Mouse (Mus musculus) hindbrain, postnatal 0 days (tissue): ENCODE measurements around the gene Dtnbp1. TPM values are rescaled to one million over a fixed set of nuclear protein-coding genes. Genes with fewer than 3 reads are reported as not detected.
A peak's percentile ranks its signal among the peaks of the same experiment; 100 is the strongest.

Experiments
- ATAC-seq: fragments of 200-750 bp; cut with Nextera tagmentation; 2 replicates; pipeline ENCODE4 v1.8.0; 2017; ENCODE audit warnings: mild to moderate bottlenecking, moderate TSS enrichment, moderate library complexity
- DNase-seq: peaks from one replicate; pipeline ENCODE4 v3.0.0-alpha.2; 2015; ENCODE audit warnings: low spot score
- H3K27ac ChIP-seq: fragments of 300-500 bp; sonication (generic); 2 replicates; pipeline ENCODE4 v1.5.1; 2014; ENCODE audit warnings: mild to moderate bottlenecking
- H3K27me3 ChIP-seq: fragments of 300-500 bp; sonication (generic); 2 replicates; pipeline ENCODE4 v1.6.1; 2014; ENCODE audit warnings: low read length, mixed read lengths; ENCODE audit not compliant: insufficient read depth
- H3K36me3 ChIP-seq: fragments of 300-500 bp; sonication (generic); 2 replicates; pipeline ENCODE4 v1.6.1; 2014; ENCODE audit warnings: low read length, mixed read lengths; ENCODE audit not compliant: insufficient read depth
- H3K4me1 ChIP-seq: fragments of 300-500 bp; sonication (generic); 2 replicates; pipeline ENCODE4 v1.6.1; 2014; ENCODE audit warnings: antibody characterized with exemption, low read length, mixed read lengths; ENCODE audit not compliant: insufficient read depth
- H3K4me2 ChIP-seq: fragments of 300-500 bp; sonication (generic); 2 replicates; pipeline ENCODE4 v1.6.1; 2014; ENCODE audit warnings: low read depth, mild to moderate bottlenecking, low read length, moderate library complexity, mixed read lengths
- H3K4me3 ChIP-seq: fragments of 300-500 bp; sonication (generic); 2 replicates; pipeline ENCODE4 v1.5.1; 2014; ENCODE audit warnings: low read length
- H3K9ac ChIP-seq: fragments of 300-500 bp; sonication (generic); replicated peaks from 2 replicates; pipeline ENCODE4 v1.6.1; 2014; ENCODE audit warnings: mild to moderate bottlenecking, low read length, moderate library complexity, mixed read lengths
- H3K9me3 ChIP-seq: fragments of 300-500 bp; sonication (generic); 2 replicates; pipeline ENCODE4 v1.6.1; 2016; ENCODE audit warnings: low read length, mixed read lengths
- CTCF ChIP-seq: IDR thresholded peaks from 2 replicates; pipeline ENCODE4 v1.5.1; 2016; ENCODE audit warnings: antibody characterized with exemption, control low read depth, low read depth
- WGBS: fragments of 180-500 bp; shearing (Covaris S2); extraction: QIAGEN DNeasy Blood & Tissue Kit; methylation state at CpG from one replicate; pipeline ENCODE4 v1.1.7; 2014; 5-methylcytosine and 5-hydroxymethylcytosine counted together
- polyA plus RNA-seq: library from polyadenylated mRNA; unstranded; fragments of >200 nt; fragmentation: Nextera tagmentation; extraction: Ambion mirVana; gene quantifications from 2 replicates; pipeline ENCODE4 v1.2.1, GENCODE M21; 2015
- total RNA-seq: library from RNA; depleted of rRNA; stranded (reverse); fragments of >200 nt; gene quantifications from 2 replicates; pipeline ENCODE4 v1.2.3, GENCODE M21; 2014

Dtnbp1 gene
- total and polyA plus RNA-seq, 2 experiments from 2014 or later = 90.7 to 127 TPM

- H3K27me3 ChIP-seq = no peaks in the 10 kb centered on the region
- H3K9ac ChIP-seq = no peak overlapping the region
- TF ChIP-seq CTCF = no peak
- H3K36me3 ChIP-seq = no peaks in the 10 kb centered on the region
- no peaks in the 10 kb centered on the region for H3K4me1 ChIP-seq
- no peak overlapping the region for H3K27ac ChIP-seq
- no peak for DNase-seq
- H3K9me3 ChIP-seq = no peaks in the 10 kb centered on the region
- WGBS = 94% methylated on average over 3 of the region's 3 CpGs
- ATAC-seq = no peak
- H3K4me3 ChIP-seq = no peak overlapping the region
- no peak overlapping the region for H3K4me2 ChIP-seq
Observed at GRCm38 (mm10) chr13:44937681-44938080, 64.3 kb downstream of the Dtnbp1 start.

DNA sequence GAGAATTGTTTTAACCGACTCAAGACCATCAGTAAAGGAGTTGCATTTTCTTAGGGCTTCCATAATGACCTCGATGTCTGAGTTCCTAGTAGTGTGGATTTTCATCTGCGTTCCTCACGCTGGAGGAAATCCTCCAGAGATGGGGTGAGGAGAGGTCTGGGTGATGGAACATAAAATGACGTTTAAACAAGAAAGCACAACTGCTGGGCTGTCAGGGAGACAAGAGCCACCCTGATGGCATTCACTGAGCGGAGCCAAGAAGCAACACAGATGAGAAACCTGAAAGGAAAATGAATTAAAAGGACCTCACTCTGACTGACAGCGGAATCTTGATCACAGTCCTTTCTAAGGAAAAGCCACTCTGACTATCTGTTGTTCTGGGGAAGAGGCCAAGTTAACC is 68.4 kb downstream of the Dtnbp1 start:
- Histone ChIP-seq H3K36me3 (peaks cover 3% of the 10 kb centered on the region; the same call in 1 of the 2 replicates), H3K9me3 (no peaks in the 10 kb centered on the region), H3K27me3 (no peaks in the 10 kb centered on the region), H3K4me2 (no peak overlapping the region), H3K27ac (peak overlapping the region; percentile 22; the same call in 1 of the 2 replicates), H3K9ac (0 out of 2 replicates have a peak overlapping the region, but pooled peaks have one; percentile 4), H3K4me1 (no peaks in the 10 kb centered on the region), H3K4me3 (no peak overlapping the region)
- no peak for TF ChIP-seq CTCF
- ATAC-seq = peak; percentile 54; the same call in 1 of the 2 replicates
- DNase-seq = peak; percentile 45
- WGBS = 14% methylated on average over 7 of the region's 7 CpGs

DNA sequence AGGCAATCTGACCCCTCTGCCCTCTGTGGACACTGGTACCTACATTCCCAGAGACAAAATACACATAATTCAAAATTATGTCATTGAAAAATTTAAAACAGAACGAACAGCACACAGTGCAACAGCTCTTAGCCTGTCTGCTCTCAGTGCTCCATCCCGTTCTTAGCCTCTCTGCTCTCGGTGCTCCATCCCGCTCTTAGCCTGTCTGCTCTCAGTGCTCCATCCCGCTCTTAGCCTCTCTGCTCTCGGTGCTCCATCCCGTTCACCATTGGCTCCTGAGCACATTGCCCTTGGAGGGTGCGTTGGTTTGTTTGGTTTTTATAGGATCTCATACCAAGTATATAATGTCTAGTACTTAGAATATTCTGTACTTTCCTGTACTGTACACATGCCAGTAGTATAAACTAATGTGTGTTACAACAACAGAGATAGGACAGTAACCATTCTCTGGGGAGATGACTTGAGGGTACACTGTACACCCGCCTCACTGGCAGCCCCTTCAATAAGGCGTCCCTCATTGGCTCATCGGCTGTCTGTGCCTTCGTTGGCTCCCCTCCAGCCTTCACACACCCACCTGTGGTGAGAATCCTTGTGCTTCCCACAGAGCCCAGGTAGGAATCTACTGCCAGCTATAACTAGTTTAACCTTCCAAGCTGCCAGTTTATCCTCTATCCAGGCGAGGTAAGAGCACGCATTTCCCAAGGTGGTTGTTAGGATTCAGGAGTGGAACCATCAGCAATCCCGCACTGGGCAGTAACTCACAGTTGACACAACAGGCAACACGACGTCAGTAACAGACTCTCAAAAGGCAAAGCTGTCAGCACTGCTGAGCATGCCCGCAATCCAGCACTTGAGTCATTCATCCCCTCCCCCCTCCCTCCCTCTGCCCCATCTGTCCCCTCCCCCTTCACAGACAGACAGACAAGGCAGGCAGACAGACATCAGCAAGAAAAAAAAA is 69.4 kb downstream of the Dtnbp1 start:
- Histone ChIP-seq H3K4me1 (no peaks in the 10 kb centered on the region), H3K27ac (peak overlapping the region; percentile 22; the same call in 1 of the 2 replicates), H3K9ac (no peak overlapping the region), H3K4me3 (no peak overlapping the region), H3K4me2 (no peak overlapping the region), H3K36me3 (peaks cover 3% of the 10 kb centered on the region; the same call in 1 of the 2 replicates), H3K27me3 (no peaks in the 10 kb centered on the region), H3K9me3 (no peaks in the 10 kb centered on the region)
- no peak for TF ChIP-seq CTCF
- no peak for DNase-seq
- peak; percentile 59; the same call in 1 of the 2 replicates for ATAC-seq
- WGBS = 57% methylated on average over 18 of the region's 18 CpGs

DNA sequence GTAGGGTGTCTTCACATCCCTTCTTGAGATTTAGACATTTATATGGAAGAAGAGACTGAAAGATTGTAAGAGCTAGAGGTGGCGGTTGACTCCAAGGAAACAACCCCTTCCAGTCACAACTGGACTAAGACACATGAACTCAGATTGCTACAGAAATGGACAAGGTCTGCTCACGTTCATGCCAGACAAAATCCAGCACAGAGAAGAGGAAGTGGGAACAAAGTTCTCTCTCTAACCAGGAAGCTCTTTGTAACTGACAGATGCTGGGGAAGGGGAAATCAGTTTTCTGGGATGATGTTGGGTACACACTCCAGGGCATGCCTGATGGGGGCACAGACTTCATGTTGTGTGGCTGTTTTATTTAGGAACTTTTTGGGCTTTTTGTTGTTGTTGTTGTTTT is 75.6 kb downstream of the Dtnbp1 start:
- 84% methylated on average over 2 of the region's 2 CpGs for WGBS
- Histone ChIP-seq H3K36me3 (peaks cover 24% of the 10 kb centered on the region), H3K4me2 (no peak overlapping the region), H3K4me1 (no peaks in the 10 kb centered on the region), H3K27me3 (no peaks in the 10 kb centered on the region), H3K4me3 (no peak overlapping the region), H3K9ac (no peak overlapping the region), H3K27ac (no peak overlapping the region), H3K9me3 (no peaks in the 10 kb centered on the region)
- no peak for TF ChIP-seq CTCF
- DNase-seq (no peak), ATAC-seq (no peak)

DNA sequence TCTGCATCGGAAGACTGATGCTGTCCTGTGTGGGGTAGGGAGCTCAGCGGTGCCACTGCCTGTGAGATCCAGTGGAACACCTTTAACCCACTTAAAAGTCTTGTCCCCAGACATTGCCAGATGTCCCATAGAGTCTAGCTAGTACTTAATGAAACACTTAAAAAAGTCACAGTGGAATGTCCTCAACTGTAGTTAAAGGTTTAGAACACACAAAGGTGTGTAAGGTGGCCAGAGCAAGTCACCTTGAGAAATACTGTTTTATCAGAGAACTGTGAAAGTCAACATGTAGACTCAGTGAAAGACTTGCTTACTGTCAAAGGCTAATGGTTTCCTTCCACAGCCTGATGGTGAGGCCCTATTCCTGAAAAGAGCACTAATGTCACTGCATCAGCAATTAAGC is 76.8 kb downstream of the Dtnbp1 start:
- TF ChIP-seq CTCF = no peak
- no peak overlapping the region for H3K4me2 ChIP-seq
- 89% methylated on average over 2 of the region's 2 CpGs for WGBS
- DNase-seq (no peak), ATAC-seq (no peak)
- no peak overlapping the region for H3K27ac ChIP-seq
- no peaks in the 10 kb centered on the region for H3K27me3 ChIP-seq
- no peak overlapping the region for H3K9ac ChIP-seq
- H3K9me3 ChIP-seq = no peaks in the 10 kb centered on the region
- peaks cover 24% of the 10 kb centered on the region for H3K36me3 ChIP-seq
- no peak overlapping the region for H3K4me3 ChIP-seq
- H3K4me1 ChIP-seq = no peaks in the 10 kb centered on the region

DNA sequence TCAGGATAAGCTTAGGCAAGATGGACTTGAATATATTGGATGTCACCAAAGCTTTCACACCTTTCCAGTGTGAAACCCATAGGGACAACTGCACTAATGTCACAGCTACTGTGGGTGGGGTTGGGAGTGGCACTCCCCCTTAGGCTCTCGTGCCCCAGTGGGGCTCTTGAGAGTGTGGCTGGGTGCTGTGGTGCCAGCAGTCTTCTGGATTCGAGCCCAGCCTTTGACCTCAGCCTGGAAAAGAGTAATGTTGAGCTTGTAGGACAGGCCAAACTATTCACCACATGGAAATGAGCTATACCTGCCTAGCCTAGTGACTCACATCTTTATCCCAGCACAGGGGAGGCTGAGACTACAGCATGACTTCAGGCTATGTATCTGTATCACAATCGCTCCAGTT is 77.9 kb downstream of the Dtnbp1 start:
- Histone ChIP-seq H3K36me3 (peaks cover 28% of the 10 kb centered on the region), H3K4me2 (no peak overlapping the region), H3K4me1 (no peaks in the 10 kb centered on the region), H3K9ac (no peak overlapping the region), H3K27me3 (no peaks in the 10 kb centered on the region), H3K9me3 (no peaks in the 10 kb centered on the region), H3K27ac (no peak overlapping the region), H3K4me3 (no peak overlapping the region)
- 88% methylated on average over 3 of the region's 3 CpGs for WGBS
- DNase-seq = no peak
- ATAC-seq = no peak
- TF ChIP-seq CTCF = no peak

- no peak overlapping the region for H3K4me3 ChIP-seq
- no peak overlapping the region for H3K4me2 ChIP-seq
- no peak overlapping the region; the same call in 1 of the 2 replicates for H3K27ac ChIP-seq
- 90% methylated on average over 5 of the region's 5 CpGs for WGBS
- DNase-seq = no peak
- H3K27me3 ChIP-seq = no peaks in the 10 kb centered on the region
- ATAC-seq = no peak
- H3K9me3 ChIP-seq = no peaks in the 10 kb centered on the region
- peaks cover 50% of the 10 kb centered on the region for H3K36me3 ChIP-seq
- no peak for TF ChIP-seq CTCF
- no peak overlapping the region for H3K9ac ChIP-seq
- H3K4me1 ChIP-seq = no peaks in the 10 kb centered on the region
Observed at GRCm38 (mm10) chr13:44921721-44922120, 80.2 kb downstream of the Dtnbp1 start.
